Mouse (Mus musculus) regulatory T cell (primary cell): ENCODE results near the gene Fermt3.

Source experiments
- in situ Hi-C: fragments of 300-600 bp; cut with MboI, MseI; formaldehyde crosslinking; loops from one replicate; pipeline ENCODE4 v1.15.1; 2025; ENCODE audit warnings: high pct_unique_total_duplicates

Gene Fermt3

GRCm38 (mm10) chr19:7039841-7040636 is 20.8 kb upstream of the Fermt3 start, which contains the start of gene Stip1:
Gene Stip1 (minus strand): TSS chr19:7039967.
- in situ Hi-C loops: loop anchor here (25.0 kb wide), 1 partner anchor 1747 kb away; the partner anchor contains the start of genes Polr2g and Taf6l

- in situ Hi-C loops: loop anchor here (25.0 kb wide), 1 partner anchor 1748 kb away; the partner anchor contains the start of genes Polr2g and Taf6l
These were observed 19.9 kb upstream of the Fermt3 start for GRCm38 (mm10) chr19:7039088-7039720.

- in situ Hi-C loops: loop anchor here (25.0 kb wide), 1 partner anchor 1753 kb away; the partner anchor contains the start of genes Polr2g and Taf6l
These were observed 14.7 kb upstream of the Fermt3 start for GRCm38 (mm10) chr19:7034006-7034405.

- in situ Hi-C loops: loop anchor here (10.0 to 25.0 kb wide), 2 partner anchors 1758 to 1875 kb away; partner anchors contain the start of genes Polr2g and Taf6l
These were observed 10.3 kb upstream of the Fermt3 start for GRCm38 (mm10) chr19:7029531-7029930.

GRCm38 (mm10) chr19:7020224-7020641 is 964 bp upstream of the Fermt3 start:
- in situ Hi-C loops: loop anchor here (5.0 to 10.0 kb wide), 2 partner anchors 148 to 1885 kb away; no protein-coding TSS in a partner anchor

GRCm38 (mm10) chr19:7018546-7018945 is 723 bp downstream of the Fermt3 start:
- in situ Hi-C loops: loop anchor here (5.0 kb wide), 1 partner anchor 81 kb away; no protein-coding TSS in a partner anchor

GRCm38 (mm10) chr19:7017541-7018457 is 1.5 kb downstream of the Fermt3 start:
- in situ Hi-C loops: loop anchor here (5.0 kb wide), 1 partner anchor 80 kb away; no protein-coding TSS in a partner anchor

- in situ Hi-C loops: loop anchor here (5.0 kb wide), 1 partner anchor 77 kb away; no protein-coding TSS in a partner anchor
These were observed 4.7 kb downstream of the Fermt3 start for GRCm38 (mm10) chr19:7014481-7015135.

- in situ Hi-C loops: no loop called here
These were observed 5.3 kb downstream of the Fermt3 start for GRCm38 (mm10) chr19:7013984-7014383.

GRCm38 (mm10) chr19:7012426-7012825 is 6.8 kb downstream of the Fermt3 start:
- in situ Hi-C loops: no loop called here

GRCm38 (mm10) chr19:7006892-7007593 is 12.2 kb downstream of the Fermt3 start:
- in situ Hi-C loops: no loop called here

GRCm38 (mm10) chr19:6999360-7000063 is 19.8 kb downstream of the Fermt3 start:
- in situ Hi-C loops: no loop called here

GRCm38 (mm10) chr19:6997721-6998290 is 21.5 kb downstream of the Fermt3 start:
- in situ Hi-C loops: no loop called here

- in situ Hi-C loops: no loop called here
These were observed 23.3 kb downstream of the Fermt3 start, which contains the start of the genes Nudt22 and Trpt1 for GRCm38 (mm10) chr19:6996006-6996405. Gene Nudt22 (minus strand): TSS chr19:6996117. Gene Trpt1 (plus strand): TSS chr19:6996131.

- in situ Hi-C loops: no loop called here
These were observed 23.8 kb downstream of the Fermt3 start for GRCm38 (mm10) chr19:6995255-6995991.

GRCm38 (mm10) chr19:6994489-6994888 is 24.8 kb downstream of the Fermt3 start:
- in situ Hi-C loops: no loop called here

GRCm38 (mm10) chr19:6994002-6994401 is 25.3 kb downstream of the Fermt3 start:
- in situ Hi-C loops: no loop called here
